Mouse (Mus musculus) CH12.LX (cell line): ENCODE measurements at regions not wholly inside any gene's neighbourhood (a gene's known extent, or its start where the extent isn't known, plus 50 kb on each side); places are given as distances from the start of the nearest gene placed in this dataset.

ENCODE experiments used
- BHLHE40 ChIP-seq: IDR thresholded peaks from 2 replicates; pipeline ENCODE4 v1.6.1; 2011; ENCODE audit warnings: mild to moderate bottlenecking, low read depth, low read length, improper control_type of control experiment
- CHD2 ChIP-seq: IDR thresholded peaks from 2 replicates; pipeline ENCODE4 v1.6.1; 2011; ENCODE audit warnings: low read length, improper control_type of control experiment
- CTCF ChIP-seq, 2 experiments: IDR thresholded peaks in 1 of 2; conservative IDR thresholded peaks in 1 of 2; 2 replicates each; pipeline ENCODE4 v1.5.1; 2011 to 2012; ENCODE audit warnings: low read depth in 2 of 2, low read length in 2 of 2, improper control_type of control experiment in 1 of 2, inconsistent platforms in 1 of 2, mild to moderate bottlenecking in 1 of 2, moderate library complexity in 1 of 2
- ETS1 ChIP-seq: conservative IDR thresholded peaks from 2 replicates; pipeline ENCODE4 v1.6.1; 2012; ENCODE audit warnings: low read depth, mild to moderate bottlenecking, inconsistent platforms, low read length, improper control_type of control experiment, moderate library complexity
- HCFC1 ChIP-seq: IDR thresholded peaks from 2 replicates; pipeline ENCODE4 v1.6.1; 2012; ENCODE audit warnings: low read depth, mild to moderate bottlenecking, inconsistent platforms, low read length, improper control_type of control experiment
- KAT2A ChIP-seq: IDR thresholded peaks from 2 replicates; pipeline ENCODE4 v1.6.1; 2012; ENCODE audit warnings: low read length, improper control_type of control experiment, inconsistent platforms; ENCODE audit not compliant: insufficient replicate concordance
- POLR2A ChIP-seq: IDR thresholded peaks from 2 replicates; pipeline ENCODE4 v1.6.1; 2011; ENCODE audit warnings: low read depth, mild to moderate bottlenecking, improper control_type of control experiment, low read length
- RAD21 ChIP-seq: IDR thresholded peaks from 2 replicates; pipeline ENCODE4 v1.6.1; 2011; ENCODE audit warnings: low read depth, mild to moderate bottlenecking, low read length, improper control_type of control experiment, moderate library complexity
- RCOR1 ChIP-seq: conservative IDR thresholded peaks from 2 replicates; pipeline ENCODE4 v1.6.1; 2012; ENCODE audit warnings: low read depth, mild to moderate bottlenecking, inconsistent platforms, low read length, improper control_type of control experiment
- SIN3A ChIP-seq: IDR thresholded peaks from 2 replicates; pipeline ENCODE4 v1.6.1; 2012; ENCODE audit warnings: low read length, improper control_type of control experiment, inconsistent platforms

DNA sequence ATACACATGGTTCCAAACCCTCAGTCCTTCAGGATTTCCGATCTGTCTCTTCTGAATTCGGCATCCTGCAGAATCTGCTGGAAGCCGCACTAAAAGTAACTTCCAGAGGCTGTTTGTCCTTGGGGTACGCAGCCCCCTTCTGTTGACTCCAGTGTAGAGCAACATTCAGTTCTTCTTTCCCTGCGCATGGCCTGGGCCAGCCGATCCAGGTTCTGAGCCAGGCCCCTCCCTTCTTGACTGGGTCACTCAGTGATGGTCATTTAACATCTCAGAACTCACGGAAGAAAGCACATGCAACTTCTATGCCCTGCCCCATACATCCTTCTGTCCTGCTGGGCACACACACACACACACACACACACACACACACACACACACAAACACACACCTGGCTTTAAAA lies 185.5 kb upstream of the Igsf21 start:
- TF ChIP-seq ETS1 (no peak), BHLHE40 (no peak), POLR2A (no peak), KAT2A (no peak), HCFC1 (no peak), CHD2 (no peak), SIN3A (no peak), RAD21 (no peak), CTCF (conservative IDR thresholded peaks at IDR 0.05 in 1 of 2, IDR thresholded peaks at IDR 0.05 in 1 of 2; ENCODE audit: low read depth in 2 of 2, low read length in 2 of 2) (no peak), RCOR1 (no peak)
